Mouse (Mus musculus): ENCODE data around the gene Thpo.

Thpo gene

DNA sequence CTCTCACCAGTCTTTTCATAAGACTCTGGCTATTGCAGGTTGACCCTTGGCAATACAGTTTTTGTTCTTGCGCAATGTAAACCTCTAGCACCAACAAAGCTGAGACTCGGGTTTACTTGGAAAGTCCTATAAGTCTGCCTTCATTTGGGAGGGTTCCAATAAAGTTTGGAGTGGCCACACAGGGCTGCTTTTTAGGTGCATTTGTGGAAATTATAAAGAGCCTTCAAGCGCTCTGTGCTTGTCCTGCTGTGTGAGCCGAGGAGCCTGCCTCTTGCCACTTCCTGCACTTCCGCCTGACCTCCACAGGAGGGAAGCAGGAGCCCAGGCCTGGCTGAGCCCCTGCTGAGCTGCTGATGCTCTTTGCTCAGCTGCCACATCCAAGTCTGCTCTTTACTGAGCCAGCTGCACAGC is 10.0 kb downstream of the Thpo start:
- peak; percentile 70 to 76 for DNase-seq (ENCODE audit: low spot score in 2 of 2)

DNA sequence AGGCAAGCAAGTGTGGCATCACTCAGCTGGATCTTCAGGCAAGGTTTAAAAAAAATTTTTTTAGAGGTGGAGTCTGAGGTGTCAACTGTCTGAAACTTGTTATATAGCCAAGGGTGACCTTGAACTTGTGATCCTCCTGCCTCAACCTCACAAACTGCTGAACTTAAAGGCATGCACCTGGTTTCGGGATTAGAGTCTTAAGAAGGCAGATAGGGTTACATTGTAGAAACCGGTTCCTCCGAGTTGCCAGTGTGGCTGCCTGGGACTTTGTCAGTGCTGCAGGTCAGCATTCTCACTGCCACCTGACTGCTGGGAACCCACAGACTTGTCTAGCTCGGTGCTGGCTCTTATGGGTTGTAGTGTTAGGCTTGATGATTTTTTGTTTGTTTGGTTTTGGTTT is 11.1 kb downstream of the Thpo start:
- no peak for DNase-seq (ENCODE audit: low spot score in 2 of 2)

DNA sequence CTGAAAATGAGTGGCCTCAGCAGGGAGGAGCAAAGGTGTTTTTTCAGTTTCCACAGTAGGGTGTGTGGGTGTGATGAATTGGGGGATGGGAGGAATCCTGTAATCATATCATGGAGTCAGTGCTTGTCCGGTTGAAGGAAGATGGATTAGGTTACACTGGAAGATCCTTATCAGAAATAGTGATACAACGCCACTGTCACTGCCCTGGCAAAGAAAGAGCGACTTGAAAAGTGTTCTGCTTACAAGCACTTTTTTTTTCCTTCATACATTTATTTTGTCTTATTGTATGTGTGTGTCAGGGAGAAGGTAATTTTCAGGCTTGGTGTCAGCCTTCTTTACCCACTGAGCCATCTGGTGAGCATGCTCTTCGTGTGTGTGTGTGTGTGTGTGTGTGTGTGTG is 11.6 kb downstream of the Thpo start:
- no peak for DNase-seq (ENCODE audit: low spot score in 2 of 2)

DNA sequence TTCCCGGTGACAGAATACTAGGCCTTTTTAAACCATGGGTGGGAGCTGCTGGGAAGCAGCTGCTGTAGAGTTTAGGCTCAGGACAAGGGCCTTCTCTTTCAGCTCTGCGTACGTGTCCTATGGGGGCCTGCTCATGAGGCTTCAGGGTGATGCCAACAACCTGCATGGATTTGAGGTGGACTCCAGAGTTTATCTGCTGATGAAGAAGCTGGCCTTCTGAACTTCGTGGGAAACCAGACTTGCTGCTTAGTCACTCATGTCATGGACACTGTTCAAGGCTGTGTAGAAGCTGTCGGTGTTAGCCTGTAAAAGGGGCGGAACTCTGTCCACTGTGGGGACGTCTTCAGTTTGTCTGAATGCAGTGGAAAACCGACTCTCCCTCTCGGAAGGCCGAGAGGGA is 12.5 kb downstream of the Thpo start:
- no peak for DNase-seq (ENCODE audit: low spot score in 2 of 2)

DNA sequence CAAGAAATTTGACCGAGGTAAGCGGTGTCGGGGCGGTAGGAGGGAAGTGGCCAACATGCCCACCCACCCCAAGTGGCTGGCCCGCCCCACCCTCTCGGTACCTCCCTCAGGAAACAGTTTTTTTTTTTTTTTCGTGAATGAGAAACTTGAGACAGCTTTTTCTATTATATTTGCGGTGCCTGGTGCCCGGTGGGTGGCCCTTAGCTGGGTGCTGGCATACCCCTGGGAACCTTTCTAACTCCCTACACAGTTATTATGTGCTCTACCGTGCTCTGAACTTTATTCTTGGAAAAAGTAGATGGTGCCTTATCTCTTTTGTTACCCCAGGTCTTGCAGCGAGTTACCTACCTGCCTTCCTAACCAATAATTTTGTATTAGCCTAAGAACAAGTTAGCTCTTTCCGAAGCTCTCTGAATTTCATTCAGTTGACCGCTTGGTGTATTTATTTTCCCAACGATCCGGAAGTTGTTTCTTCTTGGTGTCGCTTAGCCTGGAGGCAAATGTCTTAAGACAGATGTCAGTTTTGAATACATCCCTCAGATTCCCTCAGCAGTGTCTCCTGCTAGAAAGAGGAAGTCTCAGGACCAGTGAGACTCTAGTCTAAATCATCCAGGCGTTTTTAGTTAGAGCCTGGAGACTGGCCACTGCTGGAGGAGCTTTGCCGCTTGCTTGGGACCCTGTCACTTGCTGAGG is 16.2 kb downstream of the Thpo start:
- no peak for DNase-seq (ENCODE audit: low spot score in 2 of 2)

DNA sequence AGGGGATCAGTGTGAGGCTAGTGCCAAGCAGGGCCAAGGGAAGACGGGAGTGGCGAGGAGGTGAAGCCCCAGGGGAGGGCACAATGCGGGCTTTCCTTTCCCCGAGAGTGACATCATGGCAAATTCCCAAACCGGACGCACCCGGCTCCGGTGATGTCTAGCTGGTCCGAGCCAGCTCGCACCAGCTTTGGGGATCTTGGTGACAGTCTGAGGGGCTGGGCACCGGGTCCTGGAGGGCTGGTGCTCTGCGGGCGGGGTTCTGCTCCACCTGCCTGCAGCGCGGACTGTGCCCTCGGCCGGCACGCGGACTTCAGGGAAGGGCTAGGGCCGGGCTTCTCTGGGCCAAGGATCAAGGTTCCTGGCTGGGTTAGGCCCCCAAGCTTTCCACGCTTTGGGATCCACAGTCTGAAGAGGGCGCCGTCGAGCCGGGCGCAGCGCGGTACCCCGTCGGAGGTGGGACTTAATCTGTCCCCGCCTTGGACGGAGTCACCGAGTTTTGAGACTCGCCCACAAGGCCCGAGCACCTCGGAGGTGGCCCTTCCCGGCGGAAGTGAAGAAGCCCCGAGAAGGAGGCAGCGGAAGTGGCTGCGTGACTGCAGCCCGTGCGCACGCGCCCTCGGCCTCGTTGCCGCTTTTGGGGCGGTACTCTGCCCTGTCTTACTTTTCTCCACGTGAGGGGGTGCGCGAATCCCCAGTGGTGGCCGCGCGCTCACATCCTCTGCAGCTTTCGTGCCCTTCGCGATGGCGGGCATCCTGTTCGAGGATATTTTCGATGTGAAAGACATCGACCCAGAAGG is 16.9 kb downstream of the Thpo start, which contains the start of the genes Polr2h and Clcn2:
Gene Polr2h (plus strand): TSS at position 485 of the 797 bp plus-strand sequence.
Gene Clcn2 (minus strand): TSS at position 566 of the 797 bp plus-strand sequence.
- peak; percentile 97 for DNase-seq (ENCODE audit: low spot score in 2 of 2)

DNA sequence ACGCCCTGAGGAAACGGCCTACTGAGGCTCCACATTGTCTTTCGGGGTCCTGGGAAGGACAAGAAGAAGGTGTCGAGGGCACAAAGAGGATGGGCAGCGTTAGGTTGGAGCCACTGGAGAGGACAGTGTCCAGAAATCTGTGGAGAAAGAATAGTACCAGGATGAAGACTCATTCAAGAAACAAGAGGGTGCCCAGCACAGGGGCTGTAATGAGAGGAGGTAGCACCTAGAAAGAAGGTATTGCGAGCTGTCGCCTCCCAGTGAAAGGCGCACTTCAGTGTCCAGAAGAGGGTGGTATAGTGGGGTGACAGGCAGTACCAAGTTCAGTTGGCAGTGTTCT is 17.5 kb downstream of the Thpo start:
- no peak for DNase-seq (ENCODE audit: low spot score in 2 of 2)

DNA sequence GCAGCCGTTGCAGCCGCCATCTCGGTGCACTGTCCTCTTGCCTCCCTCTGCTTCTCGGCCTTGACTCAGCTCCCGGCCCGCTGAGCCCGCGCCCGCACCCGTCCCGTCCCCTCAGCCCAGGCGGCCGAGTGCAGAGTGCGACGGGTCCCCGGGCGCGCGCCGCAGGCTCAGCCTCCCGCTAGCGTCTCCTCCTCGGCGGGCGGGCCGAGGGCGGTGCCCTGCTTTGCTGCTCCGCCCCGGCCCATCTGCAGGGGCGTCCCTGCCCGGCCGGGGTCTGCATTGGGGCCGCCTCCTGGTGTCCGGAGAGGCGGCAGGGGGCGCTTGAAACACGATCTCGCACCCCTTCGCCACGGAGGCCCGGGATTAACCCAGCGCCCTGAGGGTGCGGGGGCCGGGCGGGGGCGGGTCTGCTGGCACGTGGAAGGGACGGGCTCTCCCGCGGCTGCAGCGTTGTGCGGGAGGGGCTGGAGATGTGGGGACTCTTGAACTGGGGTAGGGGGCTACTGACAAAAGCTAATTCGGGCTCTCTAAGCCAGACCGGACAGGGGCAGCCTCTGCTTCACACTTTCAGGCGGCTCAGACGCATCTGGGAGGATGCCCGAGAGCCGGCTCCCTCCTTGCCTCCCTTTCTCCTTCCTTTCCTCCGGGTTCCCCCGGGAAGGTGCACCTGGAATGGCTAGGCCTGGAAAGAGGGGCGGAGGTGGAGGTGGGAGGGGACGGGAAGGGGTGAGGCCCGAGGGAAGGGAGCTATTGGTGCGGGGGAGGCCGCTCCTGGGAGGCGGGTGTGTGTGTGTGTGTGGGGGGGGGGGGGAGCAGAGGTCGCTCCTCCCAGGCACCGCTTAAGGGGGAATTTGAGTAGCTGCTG is 18.1 kb downstream of the Thpo start:
- DNase-seq (ENCODE audit: low spot score in 2 of 2) = peak; percentile 75 to 82

DNA sequence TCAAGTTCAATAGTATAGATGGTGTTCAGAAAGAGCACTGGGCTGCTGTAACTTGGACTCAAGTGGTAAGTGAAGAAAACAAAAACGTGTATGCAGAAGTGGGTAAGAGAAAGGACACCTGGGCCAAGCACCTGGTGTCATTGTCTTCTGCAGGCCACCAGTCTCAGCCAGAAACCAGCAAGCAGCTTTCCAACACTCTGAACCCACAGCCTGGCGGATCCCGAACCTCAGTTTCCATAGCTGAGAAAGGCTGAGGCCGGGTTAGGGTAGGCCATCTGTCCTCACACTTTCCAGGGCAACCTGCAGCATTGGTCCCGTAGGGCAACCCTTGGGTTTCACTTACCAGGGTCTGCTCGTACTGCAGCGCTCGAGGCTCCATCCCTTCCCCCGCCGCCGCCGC is 18.7 kb downstream of the Thpo start:
- DNase-seq (ENCODE audit: low spot score in 2 of 2) = no peak

DNA sequence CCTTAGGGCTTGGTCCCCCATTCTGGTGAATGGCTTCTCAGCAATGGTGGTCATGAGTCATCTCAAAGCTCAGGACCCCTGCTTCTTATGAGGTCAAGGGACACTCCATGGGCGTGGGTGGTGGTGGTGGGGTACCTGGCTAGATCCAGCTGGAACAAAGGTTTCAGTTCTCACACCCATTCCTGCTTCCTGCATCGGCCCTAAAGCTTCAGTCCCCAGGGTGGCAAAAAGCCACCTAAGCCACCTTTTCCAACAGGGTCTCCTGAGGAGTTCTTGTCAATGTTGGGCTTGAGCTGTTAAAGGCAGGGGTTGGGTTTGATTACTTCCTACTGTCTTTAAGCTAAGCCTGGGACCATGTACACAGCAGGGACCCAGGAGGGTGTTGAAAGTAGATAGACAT is 19.1 kb downstream of the Thpo start:
- DNase-seq (ENCODE audit: low spot score in 2 of 2) = no peak

DNA sequence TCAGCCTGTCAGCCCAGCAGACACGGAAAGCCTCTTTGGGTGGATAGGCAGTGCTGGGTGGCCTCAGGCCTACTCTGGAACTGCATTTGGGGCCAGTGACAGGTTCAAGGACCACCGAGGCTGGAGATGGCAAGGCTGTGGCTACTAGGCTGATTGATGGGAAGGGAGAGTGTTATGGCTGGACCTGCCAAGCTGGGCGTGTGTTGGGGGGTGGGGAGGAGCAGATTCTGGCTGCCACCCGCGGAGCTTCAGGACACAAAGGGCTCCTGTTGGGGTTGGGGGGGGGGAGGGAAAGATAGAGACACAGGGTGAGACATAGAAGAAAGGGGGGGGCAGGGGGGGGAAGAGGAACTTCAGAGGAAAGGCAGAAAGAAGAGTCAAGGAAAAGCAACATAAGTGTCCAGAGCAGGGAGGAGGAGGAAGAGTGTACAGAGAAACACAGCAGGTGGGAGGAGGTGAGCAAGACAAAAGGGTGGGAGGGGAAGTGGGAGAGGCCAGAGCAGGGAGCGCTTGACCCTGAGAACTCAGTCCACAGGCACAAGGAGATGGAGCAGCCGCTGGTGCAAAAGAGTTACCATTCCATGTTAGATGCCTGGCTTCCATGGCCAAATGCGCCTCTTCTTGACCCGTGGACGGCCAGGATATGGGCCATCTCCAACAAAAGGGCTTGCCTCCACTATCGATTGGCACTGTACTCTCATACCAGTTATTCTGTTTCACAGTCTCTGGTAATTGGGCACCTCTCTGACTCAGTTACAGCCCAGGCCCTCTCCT is 19.8 kb downstream of the Thpo start:
- DNase-seq (ENCODE audit: low spot score in 2 of 2) = no peak

DNA sequence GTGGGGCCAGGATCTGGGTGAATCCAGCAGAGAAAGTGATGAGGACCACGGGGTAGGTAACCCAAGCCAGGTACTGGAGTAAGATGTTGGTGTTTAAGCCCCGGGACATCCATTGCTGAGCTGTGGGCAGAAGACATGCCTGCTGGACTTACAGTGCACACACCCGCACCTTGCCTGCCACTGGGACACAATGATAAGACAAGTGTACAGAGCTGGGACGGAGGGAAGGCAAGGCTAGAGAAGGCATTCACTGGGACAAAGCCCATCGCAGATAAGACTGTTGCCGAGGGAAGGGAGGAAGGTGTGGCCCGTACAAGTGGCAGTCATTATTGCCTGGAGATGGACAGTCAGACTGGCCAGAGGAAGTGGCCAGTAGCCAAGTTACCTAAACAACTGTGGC is 21.4 kb downstream of the Thpo start:
- no peak for DNase-seq (ENCODE audit: low spot score in 2 of 2)

DNA sequence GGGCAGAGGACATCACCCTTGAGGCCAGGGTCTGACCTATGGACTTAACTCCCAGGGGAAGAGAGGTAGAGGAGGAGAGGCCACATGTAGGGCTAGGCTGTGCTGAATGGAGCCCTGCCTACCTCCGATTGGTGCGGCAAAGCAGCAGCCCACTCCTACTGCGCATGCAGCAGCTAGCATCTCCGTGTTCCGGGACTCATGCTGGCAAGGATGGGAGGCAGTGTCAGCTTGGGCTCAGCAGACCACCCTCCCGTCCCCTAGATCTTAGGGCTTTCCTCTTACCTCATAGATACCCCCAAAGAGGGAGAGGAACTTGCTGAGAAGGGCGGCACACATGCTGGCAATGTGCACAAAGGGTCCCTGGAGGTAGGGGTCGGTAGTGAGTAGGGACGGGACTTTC is 22.1 kb downstream of the Thpo start:
- DNase-seq (ENCODE audit: low spot score in 2 of 2) = no peak

DNA sequence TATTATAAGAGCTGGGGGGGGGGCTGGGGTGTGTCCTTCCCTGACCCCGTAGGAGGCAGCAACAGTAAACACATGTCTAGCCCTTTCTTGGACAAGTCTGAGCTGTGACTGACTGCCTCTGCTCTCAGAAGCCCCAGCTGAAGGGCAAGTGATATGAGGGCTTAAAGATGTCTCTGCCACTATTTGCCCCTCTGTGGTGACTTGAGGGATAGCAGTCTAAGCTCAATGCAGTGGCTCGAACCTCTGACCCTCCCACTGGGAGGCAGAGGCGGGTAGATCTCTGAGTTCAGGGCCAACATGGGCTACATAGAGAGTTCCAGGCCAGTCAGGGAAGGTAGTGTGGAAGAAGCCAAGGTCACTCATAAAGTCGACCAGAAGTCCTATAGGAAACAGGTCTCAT is 23.5 kb downstream of the Thpo start:
- DNase-seq (ENCODE audit: low spot score in 2 of 2) = no peak

DNA sequence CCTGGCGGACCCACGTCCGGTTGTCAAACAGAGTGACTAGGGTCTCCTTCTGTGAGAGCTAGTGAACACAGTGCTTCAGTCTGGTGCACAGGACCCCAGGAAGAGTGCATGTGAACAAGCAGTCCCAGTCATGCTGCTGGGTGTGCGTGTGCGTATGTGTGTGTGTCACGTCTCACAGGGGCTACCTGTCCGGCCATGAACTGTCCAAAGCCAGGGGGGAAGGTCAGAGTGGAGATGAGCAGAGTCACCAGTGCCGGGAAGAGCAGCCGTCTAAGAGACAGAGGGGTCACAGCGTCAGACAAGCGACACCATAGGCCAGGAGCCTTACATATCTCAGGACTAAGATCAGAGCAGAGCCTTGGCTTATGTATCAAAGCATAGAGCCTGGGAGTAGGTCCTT is 23.9 kb downstream of the Thpo start:
- DNase-seq (ENCODE audit: low spot score in 2 of 2) = no peak

DNA sequence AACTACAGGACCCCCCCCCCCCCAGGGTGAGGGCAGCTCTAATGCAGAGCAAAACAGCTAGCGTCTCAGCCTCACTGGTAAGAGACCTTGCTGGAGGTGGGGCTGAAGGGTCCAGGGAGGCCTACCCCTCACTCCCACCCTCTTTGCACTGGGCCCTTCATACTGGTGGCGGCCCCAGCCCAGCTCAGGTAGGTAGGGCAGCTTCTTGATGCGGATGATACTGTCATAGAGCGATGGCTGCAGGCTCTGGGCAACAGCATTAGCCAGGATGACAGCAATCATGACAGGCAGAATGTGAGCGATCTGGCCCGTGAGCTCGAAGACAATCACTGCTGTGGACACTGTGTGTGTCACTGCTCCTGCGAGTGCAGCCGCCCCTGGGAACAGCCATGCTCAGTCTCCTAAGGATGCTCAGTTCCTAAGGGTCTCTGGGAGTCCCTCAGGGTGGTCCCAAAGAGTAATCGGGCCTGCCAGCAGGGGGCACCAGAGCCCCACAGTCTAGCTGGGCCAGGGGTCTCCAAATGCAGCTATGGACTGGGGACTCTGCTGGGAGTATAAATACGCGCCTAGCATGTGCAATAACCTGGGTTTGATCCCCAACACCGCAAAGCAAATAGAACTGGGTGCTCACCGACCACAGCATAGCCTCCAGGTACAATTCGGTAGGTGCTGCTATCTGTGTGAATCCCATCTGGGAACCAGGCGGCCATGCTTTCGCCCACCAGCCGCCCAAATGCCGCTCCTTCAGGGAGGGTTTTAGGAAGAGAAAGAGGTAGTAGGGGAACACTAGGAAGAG is 25.2 kb downstream of the Thpo start:
- DNase-seq (ENCODE audit: low spot score in 2 of 2) = no peak

DNA sequence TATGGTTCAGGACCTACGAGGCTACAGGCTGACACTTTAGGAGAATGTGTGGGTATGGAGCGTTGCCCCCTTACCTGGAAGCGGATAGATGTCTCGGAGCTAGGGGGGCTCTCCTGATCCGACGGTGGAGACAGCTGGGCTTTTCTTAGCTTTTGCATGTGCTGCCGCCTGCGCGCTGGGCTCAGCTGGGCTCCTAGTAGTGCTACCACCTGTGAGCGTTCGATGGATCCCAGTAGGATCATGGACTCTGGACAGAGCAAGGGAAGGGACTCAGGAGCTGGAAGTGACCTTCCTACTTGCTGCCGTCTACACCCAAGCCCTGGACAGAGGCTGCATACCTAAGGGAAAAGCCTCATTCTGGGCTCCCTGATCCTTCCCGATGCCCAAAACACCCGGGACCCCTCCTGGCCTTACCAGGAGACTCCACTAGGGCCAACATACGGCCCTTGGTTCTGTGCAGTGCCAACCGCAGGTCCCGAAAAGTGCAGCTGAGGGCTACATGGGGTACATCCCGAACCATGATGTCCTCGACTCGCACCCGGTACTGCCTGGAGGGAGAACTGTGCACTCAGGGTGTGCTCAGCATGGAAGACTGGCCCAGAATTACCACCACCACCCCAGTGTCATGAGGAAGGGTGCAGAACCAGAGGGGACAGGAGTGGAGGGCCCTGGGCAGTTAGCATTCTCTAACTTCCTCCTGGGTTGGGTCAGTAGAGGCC is 25.9 kb downstream of the Thpo start:
- DNase-seq (ENCODE audit: low spot score in 2 of 2) = no peak

DNA sequence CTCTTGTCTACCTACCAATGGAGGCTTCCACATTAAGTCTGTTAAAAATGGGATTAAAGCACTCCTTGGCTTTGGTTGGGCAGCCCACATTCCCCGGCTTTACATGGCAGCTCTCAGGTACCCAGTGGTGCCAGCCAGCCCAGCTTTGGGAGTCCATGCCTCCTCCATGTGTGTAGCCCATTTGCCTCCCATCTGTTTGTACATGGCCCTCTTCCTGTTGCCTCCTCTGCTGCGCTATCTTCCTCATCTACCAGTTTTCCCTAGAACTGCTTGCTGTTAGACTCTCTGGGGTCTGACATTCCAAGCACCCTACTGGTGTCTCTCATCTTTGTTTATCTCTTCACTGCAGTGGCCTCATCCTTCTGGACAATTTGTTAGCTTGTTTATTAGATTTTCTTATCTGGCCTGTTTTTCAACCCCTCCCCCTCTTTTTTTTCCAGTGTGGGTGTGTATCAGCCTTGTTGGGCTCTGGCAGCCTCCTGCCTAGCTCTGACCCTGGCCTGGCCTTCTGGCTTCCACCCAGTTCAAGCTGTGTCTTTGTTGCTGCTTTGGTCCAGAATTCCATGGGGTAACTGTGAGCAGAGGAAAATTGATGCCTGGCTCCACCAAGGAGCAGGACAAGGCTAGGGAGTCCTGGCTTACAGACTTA is 27.8 kb downstream of the Thpo start:
- no peak for DNase-seq (ENCODE audit: low spot score in 2 of 2)

DNA sequence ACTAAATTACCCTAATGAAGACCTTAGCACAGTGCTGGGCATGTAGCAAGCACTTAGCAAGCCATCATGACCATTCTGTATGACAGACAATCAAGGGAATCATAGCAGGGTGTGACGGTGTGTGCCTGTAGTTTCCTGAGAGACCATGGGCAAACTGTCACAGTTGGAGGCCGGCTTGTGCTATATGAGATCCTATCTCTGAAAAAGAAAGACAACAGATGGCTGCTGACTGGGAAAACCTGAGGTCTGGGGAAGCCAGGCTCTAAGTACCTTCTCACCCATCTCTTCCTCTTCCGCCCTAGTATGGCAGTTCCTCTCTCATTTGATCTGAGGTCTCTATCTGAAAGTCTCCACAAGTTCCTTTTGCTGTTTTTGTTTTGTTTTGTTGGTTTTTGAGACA is 28.5 kb downstream of the Thpo start:
- DNase-seq (ENCODE audit: low spot score in 2 of 2) = no peak
